Mouse (Mus musculus) neural tube, embryonic 11.5 days (tissue): ENCODE data around the gene Xylt1. TPM values are rescaled to one million over a fixed set of nuclear protein-coding genes. Genes with fewer than 3 reads are reported as not detected.

Experiments used
- ATAC-seq: fragments of 200-750 bp; cut with Nextera tagmentation; 2 replicates; pipeline ENCODE4 v1.8.0; 2017; ENCODE audit warnings: moderate number of reproducible peaks, mild to moderate bottlenecking, moderate TSS enrichment, moderate library complexity; ENCODE audit not compliant: insufficient read depth, low FRiP score, low TSS enrichment
- DNase-seq: peaks from one replicate; pipeline ENCODE4 v3.0.0-alpha.2; 2015; ENCODE audit warnings: low spot score
- H3K27ac ChIP-seq: fragments of 300-500 bp; sonication (generic); 2 replicates; pipeline ENCODE4 v1.5.1; 2014; ENCODE audit warnings: low read depth, mild to moderate bottlenecking, low read length
- H3K27me3 ChIP-seq: fragments of 300-500 bp; sonication (generic); 2 replicates; pipeline ENCODE4 v1.6.1; 2014; ENCODE audit warnings: mild to moderate bottlenecking, low read length, mixed read lengths; ENCODE audit not compliant: control insufficient read depth, insufficient read depth
- H3K36me3 ChIP-seq: fragments of 300-500 bp; sonication (generic); 2 replicates; pipeline ENCODE4 v1.6.1; 2014; ENCODE audit warnings: mild to moderate bottlenecking, low read length, moderate library complexity, mixed read lengths; ENCODE audit not compliant: control insufficient read depth, insufficient read depth
- H3K4me1 ChIP-seq: fragments of 300-500 bp; sonication (generic); 2 replicates; pipeline ENCODE4 v1.6.1; 2014; ENCODE audit warnings: low read length, mixed read lengths; ENCODE audit not compliant: control insufficient read depth, insufficient read depth
- H3K4me2 ChIP-seq: fragments of 300-500 bp; sonication (generic); 2 replicates; pipeline ENCODE4 v1.6.1; 2014; ENCODE audit warnings: low read depth, mild to moderate bottlenecking, moderate library complexity
- H3K4me3 ChIP-seq: fragments of 300-500 bp; sonication (generic); 2 replicates; pipeline ENCODE4 v1.5.1; 2014; ENCODE audit warnings: low read depth, low read length
- H3K9ac ChIP-seq: fragments of 300-500 bp; sonication (generic); 2 replicates; pipeline ENCODE4 v1.6.1; 2014; ENCODE audit warnings: mild to moderate bottlenecking, low read length
- H3K9me3 ChIP-seq: fragments of 300-500 bp; sonication (generic); 2 replicates; pipeline ENCODE4 v1.6.1; 2016; ENCODE audit warnings: low read length; ENCODE audit not compliant: control insufficient read depth
- WGBS: fragments of 180-500 bp; shearing (Covaris S2); extraction: QIAGEN DNeasy Blood & Tissue Kit; methylation state at CpG from one replicate; pipeline ENCODE4 v1.1.7; 2014; 5-methylcytosine and 5-hydroxymethylcytosine counted together
- polyA plus RNA-seq: library from polyadenylated mRNA; unstranded; fragments of >200 nt; fragmentation: Nextera tagmentation; extraction: Ambion mirVana; gene quantifications from 2 replicates; pipeline ENCODE4 v1.2.1, GENCODE M21; 2014

Gene Xylt1
- polyA plus RNA-seq, 1 experiment from 2014 or later, result 1.6 TPM

DNA sequence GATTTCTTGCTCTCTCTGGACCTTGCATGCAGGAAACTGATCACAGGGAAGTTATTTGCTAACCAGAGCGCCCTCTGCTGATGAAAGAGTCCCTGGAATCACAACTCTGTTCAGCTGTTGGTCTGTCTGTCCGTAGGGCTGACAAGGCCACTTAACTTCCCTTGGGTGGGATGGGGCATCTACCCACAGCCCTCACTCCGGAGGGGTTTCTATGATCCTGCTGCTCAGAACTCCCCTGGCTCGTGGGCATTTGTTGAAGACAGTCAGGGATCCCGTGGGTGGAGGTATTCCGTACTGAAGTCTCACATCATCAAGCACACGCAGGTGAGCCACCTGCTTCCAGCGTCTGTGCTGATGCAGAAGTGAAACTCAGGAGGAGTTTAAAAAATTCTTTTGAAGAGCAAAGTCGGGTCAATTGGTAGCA is 4.9 kb upstream of the Xylt1 start:
- no peaks in the 10 kb centered on the region for H3K4me1 ChIP-seq
- H3K27me3 ChIP-seq, result no peaks in the 10 kb centered on the region
- no peaks in the 10 kb centered on the region for H3K36me3 ChIP-seq
- H3K9ac ChIP-seq, result no peak overlapping the region
- no peak overlapping the region for H3K4me3 ChIP-seq
- H3K9me3 ChIP-seq, result no peaks in the 10 kb centered on the region
- no peak overlapping the region for H3K4me2 ChIP-seq
- H3K27ac ChIP-seq, result no peak overlapping the region
- ATAC-seq (no peak), DNase-seq (peak; percentile 71)
- WGBS, result 42% methylated on average over 9 of the region's 9 CpGs

- ATAC-seq (no peak), DNase-seq (no peak)
- H3K36me3 ChIP-seq, result no peaks in the 10 kb centered on the region
- no peak overlapping the region for H3K4me3 ChIP-seq
- H3K9ac ChIP-seq, result no peak overlapping the region
- H3K27me3 ChIP-seq, result no peaks in the 10 kb centered on the region
- WGBS, result 82% methylated on average over 3 of the region's 3 CpGs
- no peaks in the 10 kb centered on the region for H3K9me3 ChIP-seq
- H3K4me2 ChIP-seq, result no peak overlapping the region
- peaks cover 7% of the 10 kb centered on the region; the same call in 1 of the 2 replicates for H3K4me1 ChIP-seq
- no peak overlapping the region for H3K27ac ChIP-seq
Measured at GRCm38 (mm10) chr7:117377138-117377537, 3.6 kb upstream of the Xylt1 start.

DNA sequence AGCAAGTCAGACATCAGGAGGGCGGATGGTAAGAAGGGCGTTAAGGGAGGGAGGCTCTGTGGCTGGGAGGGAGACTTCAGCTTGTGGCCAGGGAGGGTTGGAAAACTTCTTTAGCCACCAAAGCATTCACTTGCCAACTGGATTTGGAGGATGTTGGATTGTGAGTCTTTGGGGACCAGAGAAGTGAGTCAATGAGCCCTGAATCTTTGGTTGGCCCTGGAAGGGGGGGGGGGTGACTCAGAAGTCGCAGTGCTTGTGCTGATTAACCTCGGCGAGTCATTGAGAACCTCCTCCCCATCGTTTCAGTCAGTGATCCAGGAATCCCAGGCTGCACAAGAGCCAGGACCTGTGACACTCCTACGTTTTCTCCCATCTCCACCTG is 752 bp upstream of the Xylt1 start:
- 0 out of 2 replicates have a peak, but pooled peaks cover 4% of the 10 kb centered on the region for H3K27me3 ChIP-seq
- H3K9me3 ChIP-seq, result no peaks in the 10 kb centered on the region
- H3K9ac ChIP-seq, result peak overlapping the region; percentile 82; the same call in 1 of the 2 replicates
- H3K27ac ChIP-seq, result no peak overlapping the region
- WGBS, result 6% methylated on average over 7 of the region's 7 CpGs
- peaks cover 11% of the 10 kb centered on the region; the same call in 1 of the 2 replicates for H3K4me1 ChIP-seq
- ATAC-seq, result no peak
- DNase-seq, result peak; percentile 19
- H3K4me3 ChIP-seq, result peak overlapping the region; percentile 78
- H3K4me2 ChIP-seq, result peak overlapping the region; percentile 88
- H3K36me3 ChIP-seq, result no peaks in the 10 kb centered on the region

- peaks cover 11% of the 10 kb centered on the region; the same call in 1 of the 2 replicates for H3K4me1 ChIP-seq
- H3K9ac ChIP-seq, result peak overlapping the region; percentile 82
- H3K27ac ChIP-seq, result peak overlapping the region; percentile 73
- H3K36me3 ChIP-seq, result no peaks in the 10 kb centered on the region
- H3K4me3 ChIP-seq, result peak overlapping the region; percentile 78
- ATAC-seq (peak; percentile 70), DNase-seq (peak; percentile 75)
- WGBS, result under 1% methylated on average over 52 of the region's 64 CpGs
- H3K9me3 ChIP-seq, result no peaks in the 10 kb centered on the region
- peak overlapping the region; percentile 88 for H3K4me2 ChIP-seq
- H3K27me3 ChIP-seq, result 0 out of 2 replicates have a peak, but pooled peaks cover 4% of the 10 kb centered on the region
Measured at GRCm38 (mm10) chr7:117381188-117381981, 606 bp downstream of the Xylt1 start.

DNA sequence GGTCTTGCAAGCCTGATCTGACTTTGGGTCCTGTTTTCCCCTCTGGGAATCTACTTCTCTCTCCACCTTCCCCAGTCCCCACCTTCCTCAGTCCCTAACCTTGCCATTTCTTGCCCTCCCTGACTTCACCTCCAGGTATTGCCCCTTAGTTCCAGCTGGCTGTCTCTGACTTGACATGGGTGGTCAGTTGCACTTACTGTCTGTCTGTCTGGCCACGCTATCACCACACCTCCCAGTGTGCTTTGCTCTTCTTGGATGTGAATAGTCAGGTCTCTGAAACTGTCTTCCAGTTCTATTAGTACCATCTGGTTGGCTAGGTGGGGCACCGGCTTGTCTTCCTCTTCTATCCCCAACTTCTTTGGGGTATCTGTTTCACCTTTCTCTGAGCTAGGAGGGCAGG is 1.2 kb downstream of the Xylt1 start:
- no peaks in the 10 kb centered on the region for H3K36me3 ChIP-seq
- H3K27ac ChIP-seq, result no peak overlapping the region
- H3K4me2 ChIP-seq, result peak overlapping the region; percentile 88
- H3K4me1 ChIP-seq, result peaks cover 11% of the 10 kb centered on the region; the same call in 1 of the 2 replicates
- peak overlapping the region; percentile 82; the same call in 1 of the 2 replicates for H3K9ac ChIP-seq
- ATAC-seq (0 out of 2 replicates have a peak, but pooled peaks have one; percentile 2), DNase-seq (no peak)
- WGBS, result 34% methylated on average over 2 of the region's 2 CpGs
- 0 out of 2 replicates have a peak, but pooled peaks cover 4% of the 10 kb centered on the region for H3K27me3 ChIP-seq
- peak overlapping the region; percentile 78 for H3K4me3 ChIP-seq
- H3K9me3 ChIP-seq, result no peaks in the 10 kb centered on the region

GRCm38 (mm10) chr7:117383147-117383940 is 2.6 kb downstream of the Xylt1 start:
- no peak overlapping the region for H3K9ac ChIP-seq
- H3K36me3 ChIP-seq, result no peaks in the 10 kb centered on the region
- H3K4me1 ChIP-seq, result peaks cover 11% of the 10 kb centered on the region; the same call in 1 of the 2 replicates
- DNase-seq (peak; percentile 53), ATAC-seq (no peak)
- 0 out of 2 replicates have a peak, but pooled peaks cover 4% of the 10 kb centered on the region for H3K27me3 ChIP-seq
- H3K4me3 ChIP-seq, result no peak overlapping the region
- H3K9me3 ChIP-seq, result no peaks in the 10 kb centered on the region
- no peak overlapping the region for H3K27ac ChIP-seq
- 74% methylated on average over 7 of the region's 7 CpGs for WGBS
- peak overlapping the region; percentile 88; the same call in 1 of the 2 replicates for H3K4me2 ChIP-seq

DNA sequence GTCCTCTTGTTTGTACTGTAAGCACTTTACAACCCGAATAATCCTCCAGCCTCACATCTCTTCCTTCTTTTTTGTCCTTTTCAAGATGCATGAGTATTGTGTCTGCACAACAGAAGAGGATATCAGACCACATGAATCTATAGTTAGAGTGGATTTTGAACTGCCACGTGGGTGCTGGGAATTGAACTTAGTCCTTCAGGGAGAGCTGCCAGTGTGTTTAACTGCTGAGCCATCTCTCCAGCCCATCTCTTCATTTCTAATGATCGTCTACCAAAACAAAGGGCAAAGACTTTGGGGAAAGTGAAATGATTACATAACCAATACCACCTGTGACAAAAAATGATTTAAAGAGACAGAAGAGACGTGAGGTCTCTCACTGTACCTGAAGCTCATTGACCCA is 5.6 kb downstream of the Xylt1 start:
- H3K27ac ChIP-seq, result no peak overlapping the region
- H3K9me3 ChIP-seq, result no peaks in the 10 kb centered on the region
- ATAC-seq (no peak), DNase-seq (no peak)
- 0 out of 2 replicates have a peak, but pooled peaks cover 4% of the 10 kb centered on the region for H3K27me3 ChIP-seq
- H3K4me1 ChIP-seq, result peaks cover 11% of the 10 kb centered on the region; the same call in 1 of the 2 replicates
- no peak overlapping the region for H3K4me3 ChIP-seq
- H3K4me2 ChIP-seq, result no peak overlapping the region
- no peak overlapping the region for H3K9ac ChIP-seq
- WGBS, result 91% methylated on average over 4 of the region's 4 CpGs
- no peaks in the 10 kb centered on the region for H3K36me3 ChIP-seq

GRCm38 (mm10) chr7:117388284-117388988 is 7.7 kb downstream of the Xylt1 start:
- Histone ChIP-seq H3K4me1 (no peaks in the 10 kb centered on the region), H3K36me3 (no peaks in the 10 kb centered on the region), H3K27me3 (no peaks in the 10 kb centered on the region), H3K4me2 (no peak overlapping the region), H3K4me3 (no peak overlapping the region), H3K27ac (no peak overlapping the region), H3K9me3 (no peaks in the 10 kb centered on the region), H3K9ac (no peak overlapping the region)
- DNase-seq (no peak), ATAC-seq (no peak)
- WGBS, result 86% methylated on average over 9 of the region's 9 CpGs
